ENCODE assay signal across 12 mouse cellular contexts in genomic region chr12:46566324-46566723, GRCm38 (mm10).
"Had no signal": no experiment of that assay in that cellular context is flagged by ENCODE, and none has a peak within 500 bp of the region (broad histone marks: within the 10 kb centered on the region; RNA-seq: fewer than 3 reads in every experiment).

No protein-coding gene starts in this region.

- H3K4me3 ChIP-seq: layer of hippocampus, adult 2 months; limb, embryonic 12.5 days; liver, embryonic 13.5 days; lung, embryonic 15.5 days; neural tube, embryonic 12.5 days had no signal

- H3K9me3 ChIP-seq: limb, embryonic 12.5 days; liver, embryonic 13.5 days; lung, embryonic 15.5 days; neural tube, embryonic 12.5 days had no signal

- H3K36me3 ChIP-seq: limb, embryonic 12.5 days; liver, embryonic 13.5 days; lung, embryonic 15.5 days; neural tube, embryonic 12.5 days had no signal

- H3K27ac ChIP-seq: layer of hippocampus, adult 2 months; limb, embryonic 12.5 days; liver, embryonic 13.5 days; lung, embryonic 15.5 days; neural tube, embryonic 12.5 days; stomach, postnatal 0 days had no signal

- H3K9ac ChIP-seq: limb, embryonic 12.5 days; liver, embryonic 13.5 days; liver, postnatal 0 days; lung, embryonic 15.5 days; neural tube, embryonic 12.5 days had no signal

- H3K4me2 ChIP-seq: limb, embryonic 12.5 days; liver, embryonic 13.5 days; lung, embryonic 15.5 days; neural tube, embryonic 12.5 days had no signal

- ATAC-seq: liver, postnatal 0 days had no signal

- H3K27me3 ChIP-seq: limb, embryonic 12.5 days; liver, embryonic 13.5 days; lung, embryonic 15.5 days; neural tube, embryonic 12.5 days had no signal

- H3K4me1 ChIP-seq: limb, embryonic 12.5 days; liver, embryonic 13.5 days; lung, embryonic 15.5 days; neural tube, embryonic 12.5 days had no signal

- DNase-seq: kidney, postnatal 10 days; kidney, postnatal 4 days; liver; liver, embryonic 13.5 days; liver, postnatal 0 days; lung, postnatal 14 days; thymus, postnatal 4 days had no signal
